Mouse (Mus musculus) brain, embryonic 14.5 days (tissue): ENCODE measurements around the gene Plod3. TPM values are rescaled to one million over a fixed set of nuclear protein-coding genes. Genes with fewer than 3 reads are reported as not detected.

ENCODE experiments used
- DNase-seq: peaks from one replicate; pipeline ENCODE4 v3.0.0-alpha.2; 2011; ENCODE audit warnings: low read depth
- CTCF ChIP-seq: fragments of 200-500 bp; IDR thresholded peaks from 2 replicates; pipeline ENCODE4 v1.5.1; 2012; ENCODE audit warnings: inconsistent platforms, mild to moderate bottlenecking, moderate library complexity, borderline replicate concordance; ENCODE audit not compliant: insufficient read depth, insufficient read length; ENCODE audit errors: extremely low read depth
- POLR2A ChIP-seq: fragments of 200-500 bp; IDR thresholded peaks from 2 replicates; pipeline ENCODE4 v1.6.1; 2012; ENCODE audit warnings: mild to moderate bottlenecking, inconsistent platforms, borderline replicate concordance; ENCODE audit not compliant: poor library complexity, insufficient read depth, insufficient read length, severe bottlenecking; ENCODE audit errors: extremely low read depth
- polyA plus RNA-seq: library from polyadenylated mRNA; depleted of rRNA; stranded (reverse); fragments of >200 nt; gene quantifications from 2 replicates; pipeline ENCODE4 v1.2.3, GENCODE M21; 2012

Plod3 gene
- polyA plus RNA-seq, 1 experiment, result 81.7 TPM

GRCm38 (mm10) chr5:136965686-136966085, 21.1 kb upstream of the Plod3 start:
- TF ChIP-seq CTCF (no peak), POLR2A (no peak)
- DNase-seq, result no peak

GRCm38 (mm10) chr5:136966331-136966730, 20.5 kb upstream of the Plod3 start, which contains the start of gene Cldn15:
TSS of gene Cldn15 (plus strand) at chr5:136966616.
- DNase-seq, result no peak
- TF ChIP-seq CTCF (no peak), POLR2A (no peak)

- DNase-seq, result no peak
Measured at GRCm38 (mm10) chr5:136966861-136967455, 19.9 kb upstream of the Plod3 start.

GRCm38 (mm10) chr5:136967592-136967991, 19.2 kb upstream of the Plod3 start:
- no peak for DNase-seq
- TF ChIP-seq CTCF (no peak), POLR2A (no peak)

More at GRCm38 (mm10) chr5:136966861-136967455, 19.9 kb upstream of the Plod3 start:
- TF ChIP-seq POLR2A, result no peak

- peak; percentile 40 for DNase-seq
- TF ChIP-seq CTCF, result peak; percentile 62
- no peak for TF ChIP-seq POLR2A
Measured at GRCm38 (mm10) chr5:136970703-136971102, 16.1 kb upstream of the Plod3 start.

- no peak for DNase-seq
- TF ChIP-seq CTCF, result no peak
- TF ChIP-seq POLR2A, result no peak
Measured at GRCm38 (mm10) chr5:136973670-136974069, 13.1 kb upstream of the Plod3 start.

GRCm38 (mm10) chr5:136977769-136978168, 9.1 kb upstream of the Plod3 start:
- DNase-seq, result no peak
- TF ChIP-seq POLR2A (no peak), CTCF (no peak)

GRCm38 (mm10) chr5:136979762-136980161, 7.1 kb upstream of the Plod3 start:
- no peak for DNase-seq
- no peak for TF ChIP-seq CTCF
- no peak for TF ChIP-seq POLR2A

GRCm38 (mm10) chr5:136980974-136981373, 5.8 kb upstream of the Plod3 start:
- TF ChIP-seq POLR2A (no peak), CTCF (no peak)

GRCm38 (mm10) chr5:136982338-136982930, 4.4 kb upstream of the Plod3 start:
- DNase-seq, result peak; percentile 36
- TF ChIP-seq CTCF (peak; percentile 64), POLR2A (no peak)

More at GRCm38 (mm10) chr5:136980974-136981373, 5.8 kb upstream of the Plod3 start:
- DNase-seq, result no peak

GRCm38 (mm10) chr5:136984828-136985227, 2.0 kb upstream of the Plod3 start:
- DNase-seq, result no peak
- TF ChIP-seq CTCF (no peak), POLR2A (no peak)
